Mouse (Mus musculus): ENCODE data around the gene Lman2.

DNA sequence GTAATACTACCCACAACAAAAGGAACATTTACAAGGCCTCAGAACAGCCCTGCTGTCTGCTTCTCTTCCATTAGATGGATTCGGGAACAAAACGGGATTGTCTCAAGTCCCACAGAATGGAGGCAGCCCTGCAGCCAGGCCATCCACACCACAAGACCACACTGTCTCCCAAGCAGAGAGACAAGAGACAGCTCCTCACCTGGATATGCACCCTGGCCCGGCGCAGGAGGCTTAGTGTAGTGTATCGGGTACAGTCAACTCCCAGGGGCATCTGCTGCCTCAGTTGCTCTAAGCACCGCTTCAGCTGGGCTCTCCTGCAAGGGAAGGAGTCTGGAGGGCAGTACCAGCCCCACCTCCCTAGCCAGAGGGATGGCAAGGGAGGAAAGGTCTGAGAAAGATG is 34.4 kb downstream of the Lman2 start:
- TF ChIP-seq CTCF (IDR thresholded peaks at IDR 0.05; ENCODE audit: low read depth, low read length): no peak
- TF ChIP-seq EP300 (IDR thresholded peaks at IDR 0.05; ENCODE audit: insufficient read depth, low read depth, low read length): no peak
- no peak for TF ChIP-seq POLR2A (IDR thresholded peaks at IDR 0.05; ENCODE audit: insufficient read depth, low read length)
